Mouse (Mus musculus): Measurements from ENCODE around the gene Iqca.

GRCm38 (mm10) chr1:90163161-90163560, 10.0 kb upstream of the Iqca start:
- TF ChIP-seq TAL1 (IDR thresholded peaks at IDR 0.05; ENCODE audit: low read length): no peak
- no peak for TF ChIP-seq GATA1 (IDR thresholded peaks at IDR 0.05; ENCODE audit: low read length)

Data from erythroblast, embryonic 14.5 days (primary cell).